Mouse (Mus musculus) myocyte (in vitro differentiated cells): ENCODE data around the gene B3galt6. TPM values are rescaled to one million over a fixed set of nuclear protein-coding genes. Genes with fewer than 3 reads are reported as not detected.

Experiments
- H3K27me3 ChIP-seq: one replicate; pipeline ENCODE4 v1.6.1; 2011; ENCODE audit not compliant: control insufficient read depth, insufficient read depth, insufficient read length
- H3K36me3 ChIP-seq: one replicate; pipeline ENCODE4 v1.6.1; 2011; ENCODE audit not compliant: control insufficient read depth, insufficient read depth
- H3K4me2 ChIP-seq: one replicate; pipeline ENCODE4 v1.6.1; 2011; ENCODE audit warnings: low read depth, control low read depth
- H3K4me3 ChIP-seq: one replicate; pipeline ENCODE4 v1.5.1; 2011; ENCODE audit warnings: mild to moderate bottlenecking, control low read depth, moderate library complexity
- H3K79me2 ChIP-seq: one replicate; pipeline ENCODE4 v1.6.1; 2011; ENCODE audit not compliant: control insufficient read depth, insufficient read depth
- H3ac ChIP-seq: one replicate; pipeline ENCODE4 v1.6.1; 2011; ENCODE audit not compliant: control insufficient read depth, insufficient read length
- CEBPB ChIP-seq: IDR thresholded peaks from 2 replicates; pipeline ENCODE4 v1.6.1; 2011; ENCODE audit warnings: mild to moderate bottlenecking, moderate library complexity; ENCODE audit not compliant: poor library complexity, insufficient read depth, severe bottlenecking
- E2F4 ChIP-seq: IDR thresholded peaks from one replicate; pipeline ENCODE4 v1.6.1; 2011; ENCODE audit warnings: mild to moderate bottlenecking, control low read depth, moderate library complexity; ENCODE audit not compliant: insufficient read depth
- MAX ChIP-seq: IDR thresholded peaks from one replicate; pipeline ENCODE4 v1.6.1; 2011; ENCODE audit warnings: low read depth, mild to moderate bottlenecking, control low read depth
- MYOD1 ChIP-seq, 3 experiments: IDR thresholded peaks; one replicate each; pipeline ENCODE4 v1.6.1; 2011; ENCODE audit warnings: control low read depth in 2 of 3, low read depth in 2 of 3, mild to moderate bottlenecking in 2 of 3, moderate library complexity in 1 of 3; ENCODE audit not compliant: insufficient read length in 2 of 3, control insufficient read depth in 1 of 3
- MYOG ChIP-seq, 3 experiments: IDR thresholded peaks; one replicate each; pipeline ENCODE4 v1.6.1; 2011; ENCODE audit warnings: control low read depth in 2 of 3, low read depth in 2 of 3, mild to moderate bottlenecking in 2 of 3; ENCODE audit not compliant: insufficient read length in 2 of 3, control insufficient read depth in 1 of 3, insufficient read depth in 1 of 3
- POLR2A ChIP-seq: IDR thresholded peaks from one replicate; pipeline ENCODE4 v1.6.1; 2011; ENCODE audit warnings: low read depth, mild to moderate bottlenecking, control low read depth, moderate library complexity; ENCODE audit not compliant: insufficient read length
- POLR2AphosphoS2 ChIP-seq: IDR thresholded peaks from one replicate; pipeline ENCODE4 v1.6.1; 2011; ENCODE audit warnings: low read depth, control low read depth; ENCODE audit not compliant: insufficient read length
- REST ChIP-seq: IDR thresholded peaks from one replicate; pipeline ENCODE4 v1.6.1; 2011; ENCODE audit warnings: mild to moderate bottlenecking, control low read depth, moderate library complexity; ENCODE audit not compliant: insufficient read depth, insufficient read length
- SRF ChIP-seq: IDR thresholded peaks from one replicate; pipeline ENCODE4 v1.6.1; 2011; ENCODE audit warnings: low read depth; ENCODE audit not compliant: control insufficient read depth, insufficient read length
- TCF12 ChIP-seq: IDR thresholded peaks from one replicate; pipeline ENCODE4 v1.6.1; 2011; ENCODE audit warnings: mild to moderate bottlenecking, control low read depth; ENCODE audit not compliant: poor library complexity, insufficient read depth, severe bottlenecking
- TCF3 ChIP-seq: IDR thresholded peaks from one replicate; pipeline ENCODE4 v1.6.1; 2011; ENCODE audit warnings: low read depth, control low read depth; ENCODE audit not compliant: insufficient read length
- USF1 ChIP-seq: IDR thresholded peaks from one replicate; pipeline ENCODE4 v1.6.1; 2011; ENCODE audit warnings: low read depth, mild to moderate bottlenecking, control low read depth, moderate library complexity
- polyA plus RNA-seq: library from polyadenylated mRNA; unstranded; fragments of >200 nt; fragmentation: generic; extraction: Trizol; gene quantifications from one replicate; pipeline ENCODE4 v1.2.1, GENCODE M21; 2012; ENCODE audit warnings: missing spikeins

The B3galt6 gene
- polyA plus RNA-seq, 1 experiment = 5.4 TPM

DNA sequence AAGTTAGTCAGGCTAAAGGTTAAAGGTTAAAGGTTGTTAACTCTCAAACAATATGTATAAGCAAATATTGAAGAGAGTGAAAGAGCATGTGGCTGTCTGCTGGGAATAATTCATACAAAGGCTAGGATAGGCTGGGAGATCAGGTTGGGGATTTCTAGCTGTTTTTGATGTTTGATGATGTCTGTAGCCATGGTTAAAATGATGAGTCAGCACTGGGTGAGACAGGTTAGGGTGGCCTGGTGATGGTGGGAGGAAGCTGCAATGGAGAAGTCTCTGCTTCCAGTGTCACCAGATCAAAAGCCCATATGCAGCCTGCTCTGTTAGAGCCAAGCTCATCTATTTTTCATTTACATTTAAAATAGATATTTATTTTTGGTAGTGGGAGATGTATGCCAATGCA, 45.4 kb downstream of the B3galt6 start:
- H3K79me2 ChIP-seq = peaks cover 67% of the 10 kb centered on the region
- H3K4me2 ChIP-seq = no peak overlapping the region
- H3K36me3 ChIP-seq = peaks cover 24% of the 10 kb centered on the region
- H3K27me3 ChIP-seq = no peaks in the 10 kb centered on the region
- H3ac ChIP-seq = no peak overlapping the region
- TF ChIP-seq SRF (no peak), CEBPB (no peak), MYOG (IDR thresholded peaks at IDR 0.05; ENCODE audit: control insufficient read depth in 1 of 3, insufficient read depth in 1 of 3, insufficient read length in 2 of 3, low read depth in 2 of 3) (no peak), USF1 (no peak), TCF12 (no peak), REST (no peak), POLR2AphosphoS2 (no peak), TCF3 (no peak), MAX (no peak), E2F4 (no peak), POLR2A (no peak), MYOD1 (IDR thresholded peaks at IDR 0.05; ENCODE audit: control insufficient read depth in 1 of 3, insufficient read length in 2 of 3, low read depth in 2 of 3) (no peak)
- no peak overlapping the region for H3K4me3 ChIP-seq

DNA sequence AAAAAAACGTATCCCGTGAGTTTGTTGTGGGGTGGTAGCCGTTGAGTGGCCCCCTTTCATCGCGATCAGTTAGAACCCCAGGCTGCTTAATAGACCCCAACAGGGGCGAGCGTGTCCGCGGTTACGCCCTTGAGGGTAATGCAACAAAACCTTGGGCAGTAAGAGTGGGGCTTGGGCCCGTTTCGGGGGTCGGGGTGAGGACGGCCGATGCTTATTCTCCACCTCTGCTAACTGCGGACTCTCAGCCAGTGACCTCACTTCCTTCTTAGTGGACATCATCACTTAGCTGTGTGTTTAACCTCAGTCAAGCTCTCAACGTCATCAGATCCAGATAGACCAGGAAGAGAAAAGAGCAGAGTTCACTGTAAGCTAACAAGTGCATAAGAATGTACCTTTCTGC, 48.2 kb downstream of the B3galt6 start:
- Histone ChIP-seq H3ac (peak overlapping the region; percentile 59), H3K79me2 (peaks cover 53% of the 10 kb centered on the region), H3K27me3 (no peaks in the 10 kb centered on the region), H3K4me2 (peak overlapping the region; percentile 100), H3K4me3 (peak overlapping the region; percentile 85), H3K36me3 (peaks cover 6% of the 10 kb centered on the region)
- TF ChIP-seq MYOD1 (IDR thresholded peaks at IDR 0.05; ENCODE audit: control insufficient read depth in 1 of 3, insufficient read length in 2 of 3, low read depth in 2 of 3) = no peak
- TF ChIP-seq CEBPB = no peak
- no peak for TF ChIP-seq MAX
- TF ChIP-seq USF1 = no peak
- TF ChIP-seq E2F4 = no peak
- no peak for TF ChIP-seq TCF3
- TF ChIP-seq REST = no peak
- no peak for TF ChIP-seq POLR2A
- TF ChIP-seq TCF12 = no peak
- TF ChIP-seq SRF = no peak
- no peak for TF ChIP-seq MYOG (IDR thresholded peaks at IDR 0.05; ENCODE audit: control insufficient read depth in 1 of 3, insufficient read depth in 1 of 3, insufficient read length in 2 of 3, low read depth in 2 of 3)
- TF ChIP-seq POLR2AphosphoS2 = no peak

DNA sequence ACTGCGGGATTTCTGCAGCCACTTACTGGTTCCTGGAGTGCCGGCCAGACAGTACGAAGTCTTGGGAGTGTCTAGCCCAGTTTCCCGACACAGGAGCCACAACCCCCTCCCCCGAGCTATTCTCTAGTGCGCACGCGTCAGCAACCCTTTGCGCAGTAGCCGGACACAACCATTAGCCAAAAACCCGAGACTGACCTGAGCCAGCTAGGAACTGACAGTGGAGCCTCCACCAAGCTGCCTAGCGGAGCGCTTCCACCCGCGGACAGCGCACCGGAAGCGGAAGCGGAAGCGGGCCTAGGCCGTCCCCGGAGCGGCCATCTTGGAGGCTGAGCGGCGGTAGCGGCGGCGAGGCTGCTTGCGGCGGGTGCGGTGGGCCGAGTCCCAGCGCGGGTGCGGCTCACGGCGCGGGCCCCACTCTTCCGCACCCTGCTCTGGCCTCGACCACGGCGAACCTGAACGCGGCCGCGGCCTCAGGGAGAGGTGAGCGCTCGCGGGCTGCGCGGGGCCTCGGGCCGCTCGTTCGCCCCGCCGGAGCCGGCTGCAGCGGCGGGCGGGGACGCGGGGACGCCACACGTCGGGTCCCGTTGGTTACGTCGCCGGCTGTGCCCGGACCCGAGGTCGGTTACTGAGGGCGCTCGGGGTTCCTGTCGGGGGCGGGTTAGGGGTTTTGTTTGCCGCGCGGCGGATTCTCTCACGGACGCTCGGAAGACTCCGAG, 48.8 kb downstream of the B3galt6 start, which contains the start of gene Ube2j2:
Gene Ube2j2 (plus strand): TSS at position 298 of the 716 bp plus-strand sequence.
- peaks cover 49% of the 10 kb centered on the region for H3K79me2 ChIP-seq
- H3ac ChIP-seq = peak within 1 kb of the TSS; percentile 59
- H3K4me2 ChIP-seq = peak within 1 kb of the TSS; percentile 100
- H3K36me3 ChIP-seq = peaks cover 4% of the 10 kb centered on the region
- no peak for TF ChIP-seq CEBPB
- no peak for TF ChIP-seq TCF3
- peak; percentile 56 for TF ChIP-seq MAX
- peak; percentile 5 for TF ChIP-seq E2F4
- TF ChIP-seq POLR2A = peak; percentile 87
- TF ChIP-seq TCF12 = no peak
- TF ChIP-seq USF1 = no peak
- TF ChIP-seq POLR2AphosphoS2 = peak; percentile 92
- TF ChIP-seq SRF = peak; percentile 61
- peak in 2 of 3 experiments; percentile 24 to 64 for TF ChIP-seq MYOG (IDR thresholded peaks at IDR 0.05; ENCODE audit: control insufficient read depth in 1 of 3, insufficient read depth in 1 of 3, insufficient read length in 2 of 3, low read depth in 2 of 3)
- TF ChIP-seq REST = no peak
- TF ChIP-seq MYOD1 (IDR thresholded peaks at IDR 0.05; ENCODE audit: control insufficient read depth in 1 of 3, insufficient read length in 2 of 3, low read depth in 2 of 3) = peak in 1 of 3 experiments; percentile 43
- no peaks in the 10 kb centered on the region for H3K27me3 ChIP-seq
- peak within 1 kb of the TSS; percentile 85 for H3K4me3 ChIP-seq

DNA sequence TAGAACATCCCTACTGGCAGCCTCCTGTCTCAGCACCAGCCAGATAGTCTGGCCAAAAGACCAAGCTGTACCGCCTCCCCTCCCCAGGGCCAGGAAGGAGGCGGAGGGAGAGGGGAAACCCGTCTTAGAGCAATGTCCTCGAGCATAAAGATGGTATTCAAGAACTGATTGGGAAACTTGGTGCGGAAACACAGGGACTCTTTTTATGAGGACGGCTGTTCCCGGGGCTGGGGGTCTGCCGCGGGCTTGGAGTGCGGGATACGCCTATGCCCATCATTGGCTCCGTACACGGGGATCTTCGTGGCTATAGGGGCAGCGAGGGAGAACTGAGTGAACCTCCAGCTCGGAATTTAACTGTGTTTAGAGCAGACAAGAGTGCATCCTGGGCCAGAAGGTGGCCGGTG, 49.4 kb downstream of the B3galt6 start:
- TF ChIP-seq MAX (no peak), TCF12 (no peak), SRF (no peak), TCF3 (no peak), MYOD1 (IDR thresholded peaks at IDR 0.05; ENCODE audit: control insufficient read depth in 1 of 3, insufficient read length in 2 of 3, low read depth in 2 of 3) (no peak), CEBPB (no peak), USF1 (no peak), POLR2AphosphoS2 (no peak), E2F4 (no peak), MYOG (IDR thresholded peaks at IDR 0.05; ENCODE audit: control insufficient read depth in 1 of 3, insufficient read depth in 1 of 3, insufficient read length in 2 of 3, low read depth in 2 of 3) (no peak), REST (no peak), POLR2A (no peak)
- Histone ChIP-seq H3K79me2 (peaks cover 42% of the 10 kb centered on the region), H3K27me3 (no peaks in the 10 kb centered on the region), H3K4me2 (peak overlapping the region; percentile 97), H3ac (peak overlapping the region; percentile 59), H3K4me3 (peak overlapping the region; percentile 85), H3K36me3 (peaks cover 4% of the 10 kb centered on the region)

Other genes with a start within 250 kb of the B3galt6 start
- 60.9 TPM for gene Atad3a, start 231.6 kb downstream of the B3galt6 start, polyA plus RNA-seq
- gene Vwa1, start 218.0 kb downstream of the B3galt6 start, polyA plus RNA-seq = 3.2 TPM
- gene Tmem88b, start 206.8 kb downstream of the B3galt6 start, polyA plus RNA-seq = 0.97 TPM
- gene Ankrd65, start 202.2 kb downstream of the B3galt6 start, polyA plus RNA-seq = not detected
- gene Mrpl20, start 189.8 kb downstream of the B3galt6 start, polyA plus RNA-seq = 132 TPM
- gene Ccnl2, start 180.2 kb downstream of the B3galt6 start, polyA plus RNA-seq = 24.7 TPM
- 152 TPM for gene Aurkaip1, start 161.4 kb downstream of the B3galt6 start, polyA plus RNA-seq
- gene Mxra8, start 153.0 kb downstream of the B3galt6 start, polyA plus RNA-seq = 87.5 TPM
- 98.4 TPM for gene Dvl1, start 145.2 kb downstream of the B3galt6 start, polyA plus RNA-seq
- gene Tas1r3, start 129.3 kb downstream of the B3galt6 start, polyA plus RNA-seq = 0.17 TPM
- 10.5 TPM for gene Cptp, start 123.2 kb downstream of the B3galt6 start, polyA plus RNA-seq
- gene Ints11, start 123.1 kb downstream of the B3galt6 start, polyA plus RNA-seq = 72.1 TPM
- 19.1 TPM for gene Pusl1, start 100.9 kb downstream of the B3galt6 start, polyA plus RNA-seq
- gene Acap3, start 100.8 kb downstream of the B3galt6 start, polyA plus RNA-seq = 22.3 TPM
- 70.6 TPM for gene Ube2j2, start 48.8 kb downstream of the B3galt6 start, polyA plus RNA-seq
- gene C1qtnf12, start 30.3 kb downstream of the B3galt6 start, polyA plus RNA-seq = 2.1 TPM
- gene Sdf4, start 223 bp upstream of the B3galt6 start, polyA plus RNA-seq = 137 TPM
- gene Tnfrsf4, start 21.2 kb upstream of the B3galt6 start, polyA plus RNA-seq = 0.64 TPM
- gene Tnfrsf18, start 33.5 kb upstream of the B3galt6 start, polyA plus RNA-seq = 0.40 TPM
- not detected for gene Ttll10, start 66.8 kb upstream of the B3galt6 start, polyA plus RNA-seq
- 11.0 TPM for gene 9430015G10Rik, start 117.3 kb upstream of the B3galt6 start, polyA plus RNA-seq
- gene Rnf223, start 137.9 kb upstream of the B3galt6 start, polyA plus RNA-seq = 0.26 TPM
- 22.7 TPM for gene Agrn, start 204.8 kb upstream of the B3galt6 start, polyA plus RNA-seq
- 12.4 TPM for gene Isg15, start 208.2 kb upstream of the B3galt6 start, polyA plus RNA-seq
- gene AW011738, start 210.7 kb upstream of the B3galt6 start, polyA plus RNA-seq = 0.48 TPM
- 0.11 TPM for gene Perm1, start 223.2 kb upstream of the B3galt6 start, polyA plus RNA-seq
- gene Plekhn1, start 242.2 kb upstream of the B3galt6 start, polyA plus RNA-seq = 10.6 TPM
- 61.3 TPM for gene Noc2l, start 243.4 kb upstream of the B3galt6 start, polyA plus RNA-seq